Mouse (Mus musculus) kidney, adult 2 months (tissue): ENCODE data around the gene Arhgap10. TPM values are rescaled to one million over a fixed set of nuclear protein-coding genes. Genes with fewer than 3 reads are reported as not detected.

ENCODE experiments used
- DNase-seq: peaks from one replicate; pipeline ENCODE4 v3.0.0; 2021
- H3K27ac ChIP-seq: fragments of 200-500 bp; 2 replicates; pipeline ENCODE4 v1.5.1; 2012; ENCODE audit warnings: low read depth, low read length, control low read depth, inconsistent platforms; ENCODE audit not compliant: insufficient read depth
- H3K27me3 ChIP-seq: fragments of 200-500 bp; replicated peaks from 2 replicates; pipeline ENCODE4 v1.6.1; 2012; ENCODE audit warnings: mild to moderate bottlenecking, moderate library complexity, low read length, inconsistent platforms; ENCODE audit not compliant: control insufficient read depth, insufficient read depth
- H3K36me3 ChIP-seq: fragments of 200-500 bp; 2 replicates; pipeline ENCODE4 v1.6.1; 2012; ENCODE audit warnings: mild to moderate bottlenecking, moderate library complexity, low read length, inconsistent platforms; ENCODE audit not compliant: control insufficient read depth, insufficient read depth
- H3K4me1 ChIP-seq: fragments of 200-500 bp; 2 replicates; pipeline ENCODE4 v1.6.1; 2011; ENCODE audit warnings: low read length; ENCODE audit not compliant: control insufficient read depth, insufficient read depth
- H3K4me3 ChIP-seq: fragments of 200-500 bp; 2 replicates; pipeline ENCODE4 v1.5.1; 2011; ENCODE audit warnings: mild to moderate bottlenecking, low read depth, low read length, control low read depth; ENCODE audit not compliant: insufficient read depth
- CTCF ChIP-seq: fragments of 200-500 bp; conservative IDR thresholded peaks from 2 replicates; pipeline ENCODE4 v1.5.1; 2011; ENCODE audit warnings: low read depth, mild to moderate bottlenecking, control low read depth, low read length, moderate library complexity, mixed read lengths; ENCODE audit not compliant: insufficient read depth, insufficient read length
- POLR2A ChIP-seq: fragments of 200-500 bp; IDR thresholded peaks from one replicate; pipeline ENCODE4 v1.6.1; 2011; ENCODE audit warnings: low read depth, low read length, control low read depth
- WGBS: fragments of 180-500 bp; shearing (Covaris S2); methylation state at CpG from one replicate; pipeline ENCODE4 v1.1.7; 2018; 5-methylcytosine and 5-hydroxymethylcytosine counted together
- polyA plus RNA-seq: library from polyadenylated mRNA; depleted of rRNA; stranded (reverse); fragments of >200 nt; gene quantifications from 2 replicates; pipeline ENCODE4 v1.2.3, GENCODE M21; 2012

Gene Arhgap10
- polyA plus RNA-seq, 1 experiment: 28.0 TPM

GRCm38 (mm10) chr8:77491231-77491923, 26.4 kb downstream of the Arhgap10 start:
- no peaks in the 10 kb centered on the region for H3K36me3 ChIP-seq
- H3K4me1 ChIP-seq: peaks cover 30% of the 10 kb centered on the region; the same call in 1 of the 2 replicates
- no peak overlapping the region for H3K4me3 ChIP-seq
- WGBS: 91% methylated on average over 10 of the region's 10 CpGs
- H3K27ac ChIP-seq: no peak overlapping the region
- no peak for TF ChIP-seq CTCF
- no peak for TF ChIP-seq POLR2A
- DNase-seq: no peak
- H3K27me3 ChIP-seq: no peaks in the 10 kb centered on the region

- TF ChIP-seq CTCF (no peak), POLR2A (no peak)
- H3K4me3 ChIP-seq: no peak overlapping the region
- peak overlapping the region; percentile 34; the same call in 1 of the 2 replicates for H3K27ac ChIP-seq
- peak; percentile 71 for DNase-seq
- H3K4me1 ChIP-seq: peaks cover 26% of the 10 kb centered on the region; the same call in 1 of the 2 replicates
- H3K27me3 ChIP-seq: no peaks in the 10 kb centered on the region
- H3K36me3 ChIP-seq: no peaks in the 10 kb centered on the region
- WGBS: 39% methylated on average over 4 of the region's 4 CpGs
Measured at GRCm38 (mm10) chr8:77490095-77490781, 27.5 kb downstream of the Arhgap10 start.

GRCm38 (mm10) chr8:77489235-77489634, 28.5 kb downstream of the Arhgap10 start:
- DNase-seq: no peak
- 73% methylated on average over 6 of the region's 6 CpGs for WGBS
- peaks cover 27% of the 10 kb centered on the region; the same call in 1 of the 2 replicates for H3K4me1 ChIP-seq
- no peaks in the 10 kb centered on the region for H3K27me3 ChIP-seq
- no peak overlapping the region for H3K27ac ChIP-seq
- no peak for TF ChIP-seq CTCF
- no peak for TF ChIP-seq POLR2A
- H3K36me3 ChIP-seq: no peaks in the 10 kb centered on the region
- no peak overlapping the region for H3K4me3 ChIP-seq

- no peaks in the 10 kb centered on the region for H3K36me3 ChIP-seq
- WGBS: 51% methylated on average over 4 of the region's 4 CpGs
- H3K4me1 ChIP-seq: peaks cover 32% of the 10 kb centered on the region
Measured at GRCm38 (mm10) chr8:77488215-77488606, 29.5 kb downstream of the Arhgap10 start.

GRCm38 (mm10) chr8:77487590-77488214, 30.1 kb downstream of the Arhgap10 start:
- 76% methylated on average over 10 of the region's 10 CpGs for WGBS
- H3K27ac ChIP-seq: no peak overlapping the region
- TF ChIP-seq POLR2A (no peak), CTCF (no peak)

More at GRCm38 (mm10) chr8:77488215-77488606, 29.5 kb downstream of the Arhgap10 start:
- TF ChIP-seq CTCF: no peak
- TF ChIP-seq POLR2A: no peak
- no peak for DNase-seq
- H3K4me3 ChIP-seq: no peak overlapping the region
- H3K27ac ChIP-seq: no peak overlapping the region
- H3K27me3 ChIP-seq: no peaks in the 10 kb centered on the region

DNA sequence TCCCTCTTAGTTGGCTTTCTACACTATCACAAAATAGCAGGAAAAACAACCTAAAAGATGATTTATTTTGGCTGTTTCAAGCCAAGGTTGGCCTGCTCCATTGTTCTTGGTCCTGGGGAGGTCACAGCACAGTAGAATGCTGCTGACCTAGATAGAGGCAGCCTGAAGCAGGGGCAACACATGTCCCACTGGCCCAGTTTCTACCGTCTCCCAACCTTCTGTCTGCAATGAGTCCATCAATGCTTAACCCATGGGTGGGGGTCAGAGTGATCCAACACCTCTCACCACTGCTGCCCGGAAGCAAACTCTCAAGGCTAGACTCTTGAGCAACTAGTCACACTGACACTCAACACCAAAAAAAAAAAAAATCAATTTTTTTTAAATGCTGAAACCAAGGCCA, 31.0 kb downstream of the Arhgap10 start:
- Histone ChIP-seq H3K4me3 (no peak overlapping the region), H3K36me3 (no peaks in the 10 kb centered on the region), H3K4me1 (peaks cover 29% of the 10 kb centered on the region), H3K27me3 (no peaks in the 10 kb centered on the region), H3K27ac (no peak overlapping the region)
- DNase-seq: no peak
- TF ChIP-seq POLR2A (no peak), CTCF (no peak)
- WGBS: 64% methylated on average over 2 of the region's 2 CpGs

More at GRCm38 (mm10) chr8:77487590-77488214, 30.1 kb downstream of the Arhgap10 start:
- DNase-seq: no peak
- H3K36me3 ChIP-seq: no peaks in the 10 kb centered on the region
- no peak overlapping the region for H3K4me3 ChIP-seq
- H3K4me1 ChIP-seq: peaks cover 32% of the 10 kb centered on the region
- no peaks in the 10 kb centered on the region for H3K27me3 ChIP-seq

- no peak overlapping the region for H3K27ac ChIP-seq
- DNase-seq: no peak
- H3K36me3 ChIP-seq: no peaks in the 10 kb centered on the region
- peaks cover 19% of the 10 kb centered on the region for H3K4me1 ChIP-seq
- H3K27me3 ChIP-seq: no peaks in the 10 kb centered on the region
- TF ChIP-seq CTCF (no peak), POLR2A (no peak)
- 73% methylated on average over 5 of the region's 5 CpGs for WGBS
- no peak overlapping the region for H3K4me3 ChIP-seq
Measured at GRCm38 (mm10) chr8:77484817-77485216, 32.9 kb downstream of the Arhgap10 start.
